Mouse (Mus musculus) midbrain, postnatal 0 days (tissue): ENCODE measurements at regions not wholly inside any gene's neighbourhood (a gene's known extent, or its start where the extent isn't known, plus 50 kb on each side); places are given as distances from the start of the nearest gene placed in this dataset.

Experiments used
- ATAC-seq: fragments of 200-750 bp; cut with Nextera tagmentation; 2 replicates; pipeline ENCODE4 v1.8.0; 2017; ENCODE audit warnings: moderate number of reproducible peaks, mild to moderate bottlenecking, moderate TSS enrichment, moderate library complexity; ENCODE audit not compliant: low FRiP score
- DNase-seq: peaks from one replicate; pipeline ENCODE4 v3.0.0-alpha.2; 2015; ENCODE audit warnings: low spot score
- H3K27ac ChIP-seq: fragments of 300-500 bp; sonication (generic); 2 replicates; pipeline ENCODE4 v1.5.1; 2014; ENCODE audit warnings: low read depth, mild to moderate bottlenecking, low read length, mixed read lengths
- H3K27me3 ChIP-seq: fragments of 300-500 bp; sonication (generic); 2 replicates; pipeline ENCODE4 v1.6.1; 2014; ENCODE audit warnings: low read length, control low read depth, mixed read lengths; ENCODE audit not compliant: insufficient read depth
- H3K36me3 ChIP-seq: fragments of 300-500 bp; sonication (generic); 2 replicates; pipeline ENCODE4 v1.6.1; 2014; ENCODE audit warnings: low read length, control low read depth, mixed read lengths; ENCODE audit not compliant: insufficient read depth
- H3K4me1 ChIP-seq: fragments of 300-500 bp; sonication (generic); 2 replicates; pipeline ENCODE4 v1.6.1; 2014; ENCODE audit warnings: mild to moderate bottlenecking, control low read depth, antibody characterized with exemption, low read length, mixed read lengths; ENCODE audit not compliant: insufficient read depth
- H3K4me2 ChIP-seq: fragments of 300-500 bp; sonication (generic); 2 replicates; pipeline ENCODE4 v1.6.1; 2014; ENCODE audit warnings: low read depth, mild to moderate bottlenecking, low read length, mixed read lengths; ENCODE audit not compliant: poor library complexity, severe bottlenecking
- H3K4me3 ChIP-seq: fragments of 300-500 bp; sonication (generic); 2 replicates; pipeline ENCODE4 v1.5.1; 2014; ENCODE audit warnings: low read depth, mild to moderate bottlenecking, low read length, moderate library complexity
- H3K9ac ChIP-seq: fragments of 300-500 bp; sonication (generic); replicated peaks from 2 replicates; pipeline ENCODE4 v1.6.1; 2014; ENCODE audit warnings: mild to moderate bottlenecking, low read length, moderate library complexity, mixed read lengths; ENCODE audit not compliant: poor library complexity, severe bottlenecking
- H3K9me3 ChIP-seq: fragments of 300-500 bp; sonication (generic); 2 replicates; pipeline ENCODE4 v1.6.1; 2016; ENCODE audit warnings: low read length, control low read depth
- CTCF ChIP-seq: IDR thresholded peaks from 2 replicates; pipeline ENCODE4 v1.5.1; 2016; ENCODE audit warnings: antibody characterized with exemption, mild to moderate bottlenecking
- WGBS: fragments of 180-500 bp; shearing (Covaris S2); extraction: QIAGEN DNeasy Blood & Tissue Kit; methylation state at CpG from one replicate; pipeline ENCODE4 v1.1.7; 2014; 5-methylcytosine and 5-hydroxymethylcytosine counted together

- Histone ChIP-seq H3K4me2 (no peak overlapping the region), H3K4me1 (no peaks in the 10 kb centered on the region), H3K27me3 (no peaks in the 10 kb centered on the region), H3K27ac (no peak overlapping the region), H3K36me3 (no peaks in the 10 kb centered on the region), H3K9me3 (no peaks in the 10 kb centered on the region), H3K4me3 (no peak overlapping the region), H3K9ac (no peak overlapping the region)
- 47% methylated on average over 6 of the region's 6 CpGs for WGBS
- TF ChIP-seq CTCF: no peak
- ATAC-seq (no peak), DNase-seq (peak; percentile 14)
Observed at GRCm38 (mm10) chr4:81956926-81957694, 514.5 kb upstream of the Mpdz start.

GRCm38 (mm10) chr4:81953023-81953422 lies 510.4 kb upstream of the Mpdz start:
- H3K4me2 ChIP-seq: no peak overlapping the region
- H3K27ac ChIP-seq: no peak overlapping the region
- DNase-seq (no peak), ATAC-seq (no peak)
- no peak overlapping the region for H3K4me3 ChIP-seq
- H3K9ac ChIP-seq: no peak overlapping the region
- H3K36me3 ChIP-seq: no peaks in the 10 kb centered on the region
- no peaks in the 10 kb centered on the region for H3K27me3 ChIP-seq
- 55% methylated on average over 4 of the region's 4 CpGs for WGBS
- no peaks in the 10 kb centered on the region for H3K9me3 ChIP-seq
- H3K4me1 ChIP-seq: no peaks in the 10 kb centered on the region
- TF ChIP-seq CTCF: no peak

- Histone ChIP-seq H3K27me3 (no peaks in the 10 kb centered on the region), H3K9me3 (no peaks in the 10 kb centered on the region), H3K36me3 (no peaks in the 10 kb centered on the region), H3K4me2 (no peak overlapping the region), H3K4me3 (no peak overlapping the region), H3K4me1 (no peaks in the 10 kb centered on the region), H3K9ac (no peak overlapping the region), H3K27ac (no peak overlapping the region)
- TF ChIP-seq CTCF: no peak
- WGBS: 50% methylated on average over 5 of the region's 5 CpGs
- peak; percentile 91 for DNase-seq
- ATAC-seq: peak; percentile 20; the same call in 1 of the 2 replicates
Observed at GRCm38 (mm10) chr4:81937384-81937783, 494.8 kb upstream of the Mpdz start.

GRCm38 (mm10) chr4:81930956-81931355 lies 488.3 kb upstream of the Mpdz start:
- WGBS: 51% methylated on average over 1 of the region's 1 CpGs
- Histone ChIP-seq H3K9ac (no peak overlapping the region), H3K4me3 (no peak overlapping the region), H3K4me1 (no peaks in the 10 kb centered on the region), H3K4me2 (no peak overlapping the region), H3K27ac (no peak overlapping the region), H3K9me3 (no peaks in the 10 kb centered on the region), H3K27me3 (no peaks in the 10 kb centered on the region), H3K36me3 (no peaks in the 10 kb centered on the region)
- no peak for ATAC-seq
- TF ChIP-seq CTCF: no peak
- DNase-seq: no peak

- 17% methylated on average over 9 of the region's 9 CpGs for WGBS
- Histone ChIP-seq H3K27me3 (no peaks in the 10 kb centered on the region), H3K4me2 (no peak overlapping the region), H3K4me1 (no peaks in the 10 kb centered on the region), H3K36me3 (no peaks in the 10 kb centered on the region), H3K4me3 (no peak overlapping the region), H3K9me3 (no peaks in the 10 kb centered on the region), H3K27ac (no peak overlapping the region), H3K9ac (no peak overlapping the region)
- TF ChIP-seq CTCF: no peak
- DNase-seq (no peak), ATAC-seq (no peak)
Observed at GRCm38 (mm10) chr4:81928581-81929244, 486.1 kb upstream of the Mpdz start.

GRCm38 (mm10) chr4:81927176-81927714 lies 484.6 kb upstream of the Mpdz start:
- TF ChIP-seq CTCF: no peak
- DNase-seq: no peak
- Histone ChIP-seq H3K27ac (no peak overlapping the region), H3K36me3 (no peaks in the 10 kb centered on the region), H3K4me1 (no peaks in the 10 kb centered on the region), H3K27me3 (no peaks in the 10 kb centered on the region), H3K4me3 (no peak overlapping the region), H3K9me3 (no peaks in the 10 kb centered on the region), H3K9ac (no peak overlapping the region), H3K4me2 (no peak overlapping the region)
- 88% methylated on average over 2 of the region's 2 CpGs for WGBS
- ATAC-seq: no peak
